Mouse (Mus musculus) bone marrow, adult 2 months (tissue): ENCODE results near the gene Otud7b.

Experiments
- CTCF ChIP-seq: fragments of 200-500 bp; IDR thresholded peaks from 2 replicates; pipeline ENCODE4 v1.5.1; 2011; ENCODE audit warnings: low read length, control low read depth; ENCODE audit not compliant: control insufficient read depth, insufficient read depth
- POLR2A ChIP-seq: fragments of 200-500 bp; IDR thresholded peaks from 2 replicates; pipeline ENCODE4 v1.6.1; 2011; ENCODE audit warnings: low read depth, mild to moderate bottlenecking, control low read depth, low read length, borderline replicate concordance; ENCODE audit not compliant: control insufficient read depth

GRCm38 (mm10) chr3:96118142-96118541 lies 13.8 kb downstream of the Otud7b start:
- TF ChIP-seq CTCF: no peak
- no peak for TF ChIP-seq POLR2A
